Mouse (Mus musculus) cortical plate, adult 2 months (tissue): Measurements from ENCODE around the gene Fgfr2. TPM values are rescaled to one million over a fixed set of nuclear protein-coding genes. Genes with fewer than 3 reads are reported as not detected.

Experiments used
- H3K27ac ChIP-seq: fragments of 200-500 bp; 2 replicates; pipeline ENCODE4 v1.5.1; 2012; ENCODE audit warnings: low read length, control low read depth, inconsistent platforms; ENCODE audit not compliant: insufficient read depth
- H3K4me1 ChIP-seq: fragments of 200-500 bp; 2 replicates; pipeline ENCODE4 v1.6.1; 2011; ENCODE audit warnings: low read length; ENCODE audit not compliant: control insufficient read depth, insufficient read depth
- H3K4me3 ChIP-seq: fragments of 200-500 bp; 2 replicates; pipeline ENCODE4 v1.5.1; 2011; ENCODE audit warnings: mild to moderate bottlenecking, low read length, control low read depth; ENCODE audit not compliant: insufficient read depth
- CTCF ChIP-seq: fragments of 200-500 bp; IDR thresholded peaks from 2 replicates; pipeline ENCODE4 v1.5.1; 2011; ENCODE audit warnings: mild to moderate bottlenecking, control low read depth, low read length; ENCODE audit not compliant: insufficient read depth; ENCODE audit errors: extremely low read depth
- POLR2A ChIP-seq: fragments of 200-500 bp; IDR thresholded peaks from 2 replicates; pipeline ENCODE4 v1.6.1; 2011; ENCODE audit warnings: mild to moderate bottlenecking, low read length, control low read depth; ENCODE audit not compliant: insufficient read depth; ENCODE audit errors: extremely low read depth
- polyA plus RNA-seq: library from polyadenylated mRNA; depleted of rRNA; stranded (reverse); fragments of >200 nt; gene quantifications from 2 replicates; pipeline ENCODE4 v1.2.3, GENCODE M21; 2012

Fgfr2 gene
- polyA plus RNA-seq, 1 experiment: 50.4 TPM

- H3K27ac ChIP-seq: no peak overlapping the region
- no peak overlapping the region for H3K4me3 ChIP-seq
- H3K4me1 ChIP-seq: peaks cover 4% of the 10 kb centered on the region; the same call in 1 of the 2 replicates
- no peak for TF ChIP-seq CTCF
- no peak for TF ChIP-seq POLR2A
These were observed 844.5 kb downstream of the Fgfr2 start for GRCm38 (mm10) chr7:132278658-132279057.

- Histone ChIP-seq H3K27ac (no peak overlapping the region), H3K4me3 (no peak overlapping the region), H3K4me1 (no peaks in the 10 kb centered on the region)
- TF ChIP-seq POLR2A: no peak
- no peak for TF ChIP-seq CTCF
These were observed 846.9 kb downstream of the Fgfr2 start for GRCm38 (mm10) chr7:132276287-132276686.

- no peak overlapping the region for H3K4me3 ChIP-seq
These were observed 849.2 kb downstream of the Fgfr2 start for GRCm38 (mm10) chr7:132273741-132274513.

GRCm38 (mm10) chr7:132272984-132273383, 850.2 kb downstream of the Fgfr2 start:
- no peak overlapping the region for H3K27ac ChIP-seq
- no peak for TF ChIP-seq CTCF
- no peak for TF ChIP-seq POLR2A
- H3K4me1 ChIP-seq: no peaks in the 10 kb centered on the region
- no peak overlapping the region for H3K4me3 ChIP-seq

More at GRCm38 (mm10) chr7:132273741-132274513, 849.2 kb downstream of the Fgfr2 start:
- H3K4me1 ChIP-seq: no peaks in the 10 kb centered on the region
- TF ChIP-seq POLR2A (no peak), CTCF (no peak)
- no peak overlapping the region for H3K27ac ChIP-seq

- no peak for TF ChIP-seq POLR2A
- TF ChIP-seq CTCF: no peak
- no peak overlapping the region for H3K4me3 ChIP-seq
- no peak overlapping the region for H3K27ac ChIP-seq
- H3K4me1 ChIP-seq: 0 out of 2 replicates have a peak, but pooled peaks cover 1% of the 10 kb centered on the region
These were observed 852.8 kb downstream of the Fgfr2 start for GRCm38 (mm10) chr7:132270364-132270763.

- H3K27ac ChIP-seq: no peak overlapping the region
These were observed 853.5 kb downstream of the Fgfr2 start for GRCm38 (mm10) chr7:132269661-132270060.

GRCm38 (mm10) chr7:132267721-132268498, 855.2 kb downstream of the Fgfr2 start:
- Histone ChIP-seq H3K4me3 (no peak overlapping the region), H3K27ac (no peak overlapping the region)

More at GRCm38 (mm10) chr7:132269661-132270060, 853.5 kb downstream of the Fgfr2 start:
- peaks cover 3% of the 10 kb centered on the region for H3K4me1 ChIP-seq
- no peak overlapping the region for H3K4me3 ChIP-seq
- TF ChIP-seq POLR2A: no peak
- TF ChIP-seq CTCF: no peak

GRCm38 (mm10) chr7:132264763-132265162, 858.4 kb downstream of the Fgfr2 start:
- Histone ChIP-seq H3K27ac (peak overlapping the region; percentile 62), H3K4me1 (peaks cover 10% of the 10 kb centered on the region), H3K4me3 (no peak overlapping the region)
- no peak for TF ChIP-seq CTCF
- no peak for TF ChIP-seq POLR2A

More at GRCm38 (mm10) chr7:132267721-132268498, 855.2 kb downstream of the Fgfr2 start:
- no peak for TF ChIP-seq CTCF
- TF ChIP-seq POLR2A: no peak
- H3K4me1 ChIP-seq: peaks cover 8% of the 10 kb centered on the region

GRCm38 (mm10) chr7:132263186-132263585, 860.0 kb downstream of the Fgfr2 start:
- Histone ChIP-seq H3K4me1 (peaks cover 14% of the 10 kb centered on the region), H3K4me3 (no peak overlapping the region), H3K27ac (no peak overlapping the region)
- TF ChIP-seq POLR2A: no peak
- no peak for TF ChIP-seq CTCF
